Mouse (Mus musculus) liver, embryonic 13.5 days (tissue): ENCODE data around the gene Scgn. TPM values are rescaled to one million over a fixed set of nuclear protein-coding genes. Genes with fewer than 3 reads are reported as not detected.

Experiments used
- ATAC-seq: fragments of 200-750 bp; cut with Nextera tagmentation; 2 replicates; pipeline ENCODE4 v1.8.0; 2017; ENCODE audit warnings: low read depth, mild to moderate bottlenecking, moderate number of reproducible peaks, moderate library complexity
- DNase-seq: peaks from one replicate; pipeline ENCODE4 v3.0.0; 2022
- H3K27ac ChIP-seq: fragments of 300-500 bp; sonication (generic); 2 replicates; pipeline ENCODE4 v1.5.1; 2015; ENCODE audit warnings: moderate library complexity, mild to moderate bottlenecking, inconsistent platforms
- H3K27me3 ChIP-seq: fragments of 300-500 bp; sonication (generic); 2 replicates; pipeline ENCODE4 v1.6.1; 2015; ENCODE audit warnings: mild to moderate bottlenecking, inconsistent platforms
- H3K36me3 ChIP-seq: fragments of 300-500 bp; sonication (generic); 2 replicates; pipeline ENCODE4 v1.6.1; 2015; ENCODE audit warnings: mild to moderate bottlenecking, inconsistent platforms
- H3K4me1 ChIP-seq: fragments of 300-500 bp; sonication (generic); replicated peaks from 2 replicates; pipeline ENCODE4 v1.6.1; 2015; ENCODE audit warnings: inconsistent platforms
- H3K4me2 ChIP-seq: fragments of 300-500 bp; sonication (generic); 2 replicates; pipeline ENCODE4 v1.6.1; 2015; ENCODE audit warnings: inconsistent platforms, mild to moderate bottlenecking, moderate library complexity
- H3K4me3 ChIP-seq: fragments of 300-500 bp; sonication (generic); replicated peaks from 2 replicates; pipeline ENCODE4 v1.5.1; 2015; ENCODE audit warnings: mild to moderate bottlenecking, inconsistent platforms
- H3K9ac ChIP-seq: fragments of 300-500 bp; sonication (generic); 2 replicates; pipeline ENCODE4 v1.6.1; 2015; ENCODE audit warnings: mild to moderate bottlenecking, inconsistent platforms
- H3K9me3 ChIP-seq: fragments of 300-500 bp; sonication (generic); replicated peaks from 2 replicates; pipeline ENCODE4 v1.6.1; 2016; ENCODE audit warnings: inconsistent platforms
- WGBS: fragments of 180-500 bp; shearing (Covaris S2); methylation state at CpG from one replicate; pipeline ENCODE4 v1.1.7; 2015; ENCODE audit not compliant: insufficient replicate concordance; 5-methylcytosine and 5-hydroxymethylcytosine counted together
- polyA plus RNA-seq: library from polyadenylated mRNA; unstranded; fragments of >200 nt; fragmentation: Nextera tagmentation; extraction: Ambion mirVana; gene quantifications from 2 replicates; pipeline ENCODE4 v1.2.1, GENCODE M21; 2015

Scgn gene
- polyA plus RNA-seq, 1 experiment from 2014 or later, result not detected

- Histone ChIP-seq H3K4me1 (no peaks in the 10 kb centered on the region), H3K4me3 (no peak overlapping the region), H3K9ac (no peak overlapping the region), H3K36me3 (no peaks in the 10 kb centered on the region), H3K4me2 (no peak overlapping the region), H3K27me3 (peaks cover 52% of the 10 kb centered on the region), H3K9me3 (no peaks in the 10 kb centered on the region), H3K27ac (no peak overlapping the region)
- no peak for ATAC-seq
- DNase-seq, result no peak
- WGBS, result 21% methylated on average over 9 of the region's 9 CpGs
Measured at GRCm38 (mm10) chr13:23994024-23994423, 3.0 kb upstream of the Scgn start.

GRCm38 (mm10) chr13:23990451-23990850 is 563 bp downstream of the Scgn start:
- no peak overlapping the region for H3K4me2 ChIP-seq
- H3K4me3 ChIP-seq, result no peak overlapping the region
- ATAC-seq (no peak), DNase-seq (no peak)
- WGBS, result 42% methylated on average over 5 of the region's 5 CpGs
- no peaks in the 10 kb centered on the region for H3K9me3 ChIP-seq
- no peak overlapping the region for H3K9ac ChIP-seq
- no peaks in the 10 kb centered on the region for H3K4me1 ChIP-seq
- H3K36me3 ChIP-seq, result no peaks in the 10 kb centered on the region
- H3K27me3 ChIP-seq, result peaks cover 46% of the 10 kb centered on the region
- no peak overlapping the region for H3K27ac ChIP-seq

- Histone ChIP-seq H3K27me3 (0 out of 2 replicates have a peak, but pooled peaks cover 4% of the 10 kb centered on the region), H3K36me3 (no peaks in the 10 kb centered on the region), H3K9ac (no peak overlapping the region), H3K27ac (no peak overlapping the region), H3K4me2 (no peak overlapping the region), H3K4me1 (no peaks in the 10 kb centered on the region), H3K4me3 (no peak overlapping the region), H3K9me3 (no peaks in the 10 kb centered on the region)
- WGBS, result 45% methylated on average over 3 of the region's 3 CpGs
- no peak for DNase-seq
- no peak for ATAC-seq
Measured at GRCm38 (mm10) chr13:23985130-23985529, 5.9 kb downstream of the Scgn start.

GRCm38 (mm10) chr13:23972271-23972670 is 18.7 kb downstream of the Scgn start:
- Histone ChIP-seq H3K4me1 (no peaks in the 10 kb centered on the region), H3K27ac (no peak overlapping the region), H3K4me2 (no peak overlapping the region), H3K9me3 (no peaks in the 10 kb centered on the region), H3K4me3 (no peak overlapping the region), H3K36me3 (no peaks in the 10 kb centered on the region), H3K9ac (no peak overlapping the region), H3K27me3 (no peaks in the 10 kb centered on the region)
- 47% methylated on average over 5 of the region's 5 CpGs for WGBS
- no peak for DNase-seq
- ATAC-seq, result no peak

- H3K4me1 ChIP-seq, result no peaks in the 10 kb centered on the region
- H3K4me2 ChIP-seq, result no peak overlapping the region
- no peak overlapping the region for H3K9ac ChIP-seq
- 56% methylated on average over 2 of the region's 2 CpGs for WGBS
- H3K4me3 ChIP-seq, result no peak overlapping the region
- no peak for DNase-seq
- no peak for ATAC-seq
- H3K36me3 ChIP-seq, result no peaks in the 10 kb centered on the region
- H3K9me3 ChIP-seq, result no peaks in the 10 kb centered on the region
- no peak overlapping the region for H3K27ac ChIP-seq
- no peaks in the 10 kb centered on the region for H3K27me3 ChIP-seq
Measured at GRCm38 (mm10) chr13:23971870-23972269, 19.1 kb downstream of the Scgn start.

- no peak for ATAC-seq
- no peak for DNase-seq
- Histone ChIP-seq H3K27ac (no peak overlapping the region), H3K9ac (no peak overlapping the region), H3K36me3 (no peaks in the 10 kb centered on the region), H3K9me3 (no peaks in the 10 kb centered on the region), H3K27me3 (no peaks in the 10 kb centered on the region), H3K4me2 (no peak overlapping the region), H3K4me3 (no peak overlapping the region), H3K4me1 (no peaks in the 10 kb centered on the region)
- WGBS, result 45% methylated on average over 2 of the region's 2 CpGs
Measured at GRCm38 (mm10) chr13:23964909-23965308, 26.1 kb downstream of the Scgn start.

GRCm38 (mm10) chr13:23959776-23960175 is 31.2 kb downstream of the Scgn start:
- Histone ChIP-seq H3K4me2 (no peak overlapping the region), H3K27ac (no peak overlapping the region), H3K27me3 (no peaks in the 10 kb centered on the region)

GRCm38 (mm10) chr13:23950928-23951327 is 40.1 kb downstream of the Scgn start:
- 40% methylated on average over 3 of the region's 3 CpGs for WGBS
- no peak for ATAC-seq
- Histone ChIP-seq H3K36me3 (no peaks in the 10 kb centered on the region), H3K9ac (no peak overlapping the region), H3K27me3 (no peaks in the 10 kb centered on the region), H3K27ac (no peak overlapping the region), H3K4me2 (no peak overlapping the region), H3K4me3 (no peak overlapping the region), H3K4me1 (no peaks in the 10 kb centered on the region), H3K9me3 (no peaks in the 10 kb centered on the region)
- no peak for DNase-seq

More at GRCm38 (mm10) chr13:23959776-23960175, 31.2 kb downstream of the Scgn start:
- H3K36me3 ChIP-seq, result no peaks in the 10 kb centered on the region
- whole genome bisulfite sequencing, result 28% methylated on average over 2 of the region's 2 CpGs
- H3K4me3 ChIP-seq, result no peak overlapping the region
- H3K9me3 ChIP-seq, result no peaks in the 10 kb centered on the region
- no peak for ATAC-seq
- H3K4me1 ChIP-seq, result no peaks in the 10 kb centered on the region
- H3K9ac ChIP-seq, result no peak overlapping the region
- no peak for DNase-seq

- WGBS, result 62% methylated on average over 14 of the region's 14 CpGs
- H3K9me3 ChIP-seq, result no peaks in the 10 kb centered on the region
Measured at GRCm38 (mm10) chr13:23949484-23950246, 41.3 kb downstream of the Scgn start.

GRCm38 (mm10) chr13:23946254-23946653 is 44.8 kb downstream of the Scgn start:
- no peak overlapping the region for H3K9ac ChIP-seq

More at GRCm38 (mm10) chr13:23949484-23950246, 41.3 kb downstream of the Scgn start:
- Histone ChIP-seq H3K9ac (no peak overlapping the region), H3K4me2 (no peak overlapping the region), H3K27ac (no peak overlapping the region), H3K36me3 (no peaks in the 10 kb centered on the region), H3K27me3 (no peaks in the 10 kb centered on the region), H3K4me1 (no peaks in the 10 kb centered on the region), H3K4me3 (no peak overlapping the region)
- no peak for DNase-seq
- ATAC-seq, result no peak

GRCm38 (mm10) chr13:23942861-23943260 is 48.2 kb downstream of the Scgn start:
- Histone ChIP-seq H3K4me1 (no peaks in the 10 kb centered on the region), H3K9me3 (no peaks in the 10 kb centered on the region), H3K4me3 (no peak overlapping the region), H3K4me2 (no peak overlapping the region), H3K27ac (no peak overlapping the region), H3K27me3 (no peaks in the 10 kb centered on the region), H3K9ac (no peak overlapping the region), H3K36me3 (no peaks in the 10 kb centered on the region)
- 41% methylated on average over 2 of the region's 2 CpGs for WGBS
- no peak for DNase-seq
- ATAC-seq, result no peak

More at GRCm38 (mm10) chr13:23946254-23946653, 44.8 kb downstream of the Scgn start:
- 33% methylated on average over 2 of the region's 2 CpGs for WGBS
- Histone ChIP-seq H3K9me3 (no peaks in the 10 kb centered on the region), H3K27ac (no peak overlapping the region), H3K27me3 (no peaks in the 10 kb centered on the region), H3K4me1 (no peaks in the 10 kb centered on the region), H3K4me2 (no peak overlapping the region), H3K4me3 (no peak overlapping the region), H3K36me3 (no peaks in the 10 kb centered on the region)
- DNase-seq (no peak), ATAC-seq (no peak)

- Histone ChIP-seq H3K27me3 (no peaks in the 10 kb centered on the region), H3K9ac (no peak overlapping the region), H3K27ac (no peak overlapping the region), H3K4me1 (no peaks in the 10 kb centered on the region), H3K9me3 (no peaks in the 10 kb centered on the region), H3K4me3 (no peak overlapping the region), H3K4me2 (no peak overlapping the region), H3K36me3 (no peaks in the 10 kb centered on the region)
- no peak for ATAC-seq
- 58% methylated on average over 6 of the region's 6 CpGs for WGBS
- DNase-seq, result no peak
Measured at GRCm38 (mm10) chr13:23940291-23940690, 50.7 kb downstream of the Scgn start.
